Mouse (Mus musculus) MEL (cell line): Measurements from ENCODE around the gene Ppp1r14c. TPM values are rescaled to one million over a fixed set of nuclear protein-coding genes. Genes with fewer than 3 reads are reported as not detected.

ENCODE experiments used
- DNase-seq: peaks from one replicate; pipeline ENCODE4 v3.0.0; 2011; ENCODE audit warnings: low read depth, low spot score
- H3K27ac ChIP-seq: 2 replicates; pipeline ENCODE4 v1.5.1; 2012; ENCODE audit warnings: low read depth, mild to moderate bottlenecking, control low read depth, low read length, moderate library complexity; ENCODE audit not compliant: control insufficient read depth
- H3K27me3 ChIP-seq, 2 experiments: fragments of 150-350 bp in 1 of 2; sonication (generic) in 1 of 2; 2 replicates each; pipeline ENCODE4 v1.6.1; 2012; ENCODE audit warnings: low read length in 2 of 2, mild to moderate bottlenecking in 2 of 2, improper control_type of control experiment in 1 of 2, moderate library complexity in 1 of 2; ENCODE audit not compliant: insufficient read depth in 2 of 2, control insufficient read depth in 1 of 2
- H3K36me3 ChIP-seq, 2 experiments: 2 replicates each; pipeline ENCODE4 v1.6.1; 2012 to 2014; ENCODE audit warnings: low read length in 2 of 2, improper control_type of control experiment in 1 of 2, inconsistent platforms in 1 of 2, mild to moderate bottlenecking in 1 of 2; ENCODE audit not compliant: insufficient read depth in 2 of 2, control insufficient read depth in 1 of 2
- H3K4me1 ChIP-seq, 2 experiments: fragments of 150-350 bp in 1 of 2; sonication (generic) in 1 of 2; 2 replicates each; pipeline ENCODE4 v1.6.1; 2012; ENCODE audit warnings: low read length in 2 of 2, improper control_type of control experiment in 1 of 2, mild to moderate bottlenecking in 1 of 2; ENCODE audit not compliant: insufficient read depth in 2 of 2, control insufficient read depth in 1 of 2
- H3K4me3 ChIP-seq, 2 experiments: fragments of 150-350 bp in 1 of 2; sonication (generic) in 1 of 2; 2 replicates each; pipeline ENCODE4 v1.5.1; 2012; ENCODE audit warnings: low read depth in 2 of 2, low read length in 2 of 2, mild to moderate bottlenecking in 2 of 2, moderate library complexity in 2 of 2, control low read depth in 1 of 2, improper control_type of control experiment in 1 of 2; ENCODE audit not compliant: control insufficient read depth in 1 of 2, insufficient read depth in 1 of 2
- H3K79me2 ChIP-seq: 2 replicates; pipeline ENCODE4 v1.6.1; 2012; ENCODE audit warnings: mild to moderate bottlenecking, low read length, moderate library complexity; ENCODE audit not compliant: control insufficient read depth, poor library complexity, insufficient read depth
- H3K9ac ChIP-seq: 2 replicates; pipeline ENCODE4 v1.6.1; 2012; ENCODE audit warnings: low read depth, mild to moderate bottlenecking, control low read depth, low read length, moderate library complexity; ENCODE audit not compliant: control insufficient read depth, poor library complexity, severe bottlenecking
- H3K9me3 ChIP-seq: fragments of 150-350 bp; sonication (generic); replicated peaks from 2 replicates; pipeline ENCODE4 v1.6.1; 2012; ENCODE audit warnings: mild to moderate bottlenecking, low read length, improper control_type of control experiment, moderate library complexity; ENCODE audit not compliant: insufficient read depth
- CHD1 ChIP-seq: IDR thresholded peaks from 2 replicates; pipeline ENCODE4 v1.6.1; 2012; ENCODE audit warnings: low read depth, mild to moderate bottlenecking, inconsistent platforms, low read length, improper control_type of control experiment
- CHD2 ChIP-seq: IDR thresholded peaks from 2 replicates; pipeline ENCODE4 v1.6.1; 2011; ENCODE audit warnings: low read length, improper control_type of control experiment
- CTCF ChIP-seq, 3 experiments: IDR thresholded peaks in 2 of 3; conservative IDR thresholded peaks in 1 of 3; 2 replicates each; pipeline ENCODE4 v1.5.1; 2011 to 2012; ENCODE audit warnings: low read length in 3 of 3, low read depth in 2 of 3, mild to moderate bottlenecking in 2 of 3, improper control_type of control experiment in 1 of 3, inconsistent platforms in 1 of 3, mixed read lengths in 1 of 3, moderate library complexity in 1 of 3; ENCODE audit not compliant: control insufficient read depth in 1 of 3, insufficient read depth in 1 of 3, poor library complexity in 1 of 3, severe bottlenecking in 1 of 3
- E2F4 ChIP-seq: IDR thresholded peaks from 2 replicates; pipeline ENCODE4 v1.6.1; 2011; ENCODE audit warnings: low read depth, low read length, improper control_type of control experiment, borderline replicate concordance
- ELF1 ChIP-seq: IDR thresholded peaks from 2 replicates; pipeline ENCODE4 v1.6.1; 2014; ENCODE audit warnings: low read depth, mild to moderate bottlenecking, inconsistent platforms, low read length, improper control_type of control experiment, moderate library complexity
- GABPA ChIP-seq: IDR thresholded peaks from 2 replicates; pipeline ENCODE4 v1.6.1; 2012; ENCODE audit warnings: low read depth, mild to moderate bottlenecking, inconsistent platforms, low read length, improper control_type of control experiment, moderate library complexity
- HCFC1 ChIP-seq: IDR thresholded peaks from 2 replicates; pipeline ENCODE4 v1.6.1; 2012; ENCODE audit warnings: low read depth, mild to moderate bottlenecking, inconsistent platforms, low read length, improper control_type of control experiment, moderate library complexity
- KAT2A ChIP-seq: conservative IDR thresholded peaks from 2 replicates; pipeline ENCODE4 v1.6.1; 2012; ENCODE audit warnings: low read depth, low read length, improper control_type of control experiment, inconsistent platforms
- MAFK ChIP-seq: IDR thresholded peaks from 2 replicates; pipeline ENCODE4 v1.6.1; 2011; ENCODE audit warnings: low read depth, mild to moderate bottlenecking, low read length, improper control_type of control experiment, borderline replicate concordance
- MAX ChIP-seq: IDR thresholded peaks from 2 replicates; pipeline ENCODE4 v1.6.1; 2011; ENCODE audit warnings: low read length, improper control_type of control experiment
- MAZ ChIP-seq: IDR thresholded peaks from 2 replicates; pipeline ENCODE4 v1.6.1; 2012; ENCODE audit warnings: low read depth, mild to moderate bottlenecking, inconsistent platforms, low read length, improper control_type of control experiment
- MXI1 ChIP-seq: IDR thresholded peaks from 2 replicates; pipeline ENCODE4 v1.6.1; 2011; ENCODE audit warnings: mild to moderate bottlenecking, low read depth, low read length, improper control_type of control experiment
- MYC ChIP-seq: IDR thresholded peaks from 2 replicates; pipeline ENCODE4 v1.6.1; 2011; ENCODE audit warnings: low read depth, mild to moderate bottlenecking, low read length, improper control_type of control experiment, moderate library complexity
- NELFE ChIP-seq: IDR thresholded peaks from 2 replicates; pipeline ENCODE4 v1.6.1; 2011; ENCODE audit warnings: low read depth, low read length, improper control_type of control experiment
- POLR2AphosphoS2 ChIP-seq: IDR thresholded peaks from 2 replicates; pipeline ENCODE4 v1.6.1; 2011; ENCODE audit warnings: low read length, improper control_type of control experiment
- POLR2AphosphoS5 ChIP-seq: IDR thresholded peaks from 2 replicates; pipeline ENCODE4 v1.6.1; 2012; ENCODE audit warnings: low read depth, borderline replicate concordance, mild to moderate bottlenecking, inconsistent platforms, low read length, moderate library complexity, mixed read lengths
- RCOR1 ChIP-seq: IDR thresholded peaks from 2 replicates; pipeline ENCODE4 v1.6.1; 2012; ENCODE audit warnings: low read depth, mild to moderate bottlenecking, inconsistent platforms, low read length, improper control_type of control experiment
- SIN3A ChIP-seq: IDR thresholded peaks from 2 replicates; pipeline ENCODE4 v1.6.1; 2012; ENCODE audit warnings: low read length, improper control_type of control experiment, inconsistent platforms
- SMC3 ChIP-seq: IDR thresholded peaks from 2 replicates; pipeline ENCODE4 v1.6.1; 2011; ENCODE audit warnings: low read depth, low read length, improper control_type of control experiment
- TBP ChIP-seq: IDR thresholded peaks from 2 replicates; pipeline ENCODE4 v1.8.0; 2011; ENCODE audit warnings: low read depth, low read length, improper control_type of control experiment
- UBTF ChIP-seq: IDR thresholded peaks from 2 replicates; pipeline ENCODE4 v1.6.1; 2012; ENCODE audit warnings: low read depth, mild to moderate bottlenecking, inconsistent platforms, low read length, improper control_type of control experiment, moderate library complexity, borderline replicate concordance; ENCODE audit not compliant: insufficient read depth
- USF1 ChIP-seq: IDR thresholded peaks from 2 replicates; pipeline ENCODE4 v1.6.1; 2014; ENCODE audit warnings: low read depth, mild to moderate bottlenecking, inconsistent platforms, low read length, improper control_type of control experiment, moderate library complexity
- USF2 ChIP-seq, 2 experiments: IDR thresholded peaks; 2 replicates each; pipeline ENCODE4 v1.6.1; 2011 to 2012; ENCODE audit warnings: improper control_type of control experiment in 2 of 2, low read length in 2 of 2, borderline replicate concordance in 1 of 2, inconsistent platforms in 1 of 2, low read depth in 1 of 2, mild to moderate bottlenecking in 1 of 2; ENCODE audit not compliant: insufficient read depth in 1 of 2
- ZC3H11A ChIP-seq: IDR thresholded peaks from 2 replicates; pipeline ENCODE4 v1.6.1; 2012; ENCODE audit warnings: low read depth, mild to moderate bottlenecking, inconsistent platforms, low read length, improper control_type of control experiment
- ZNF384 ChIP-seq: IDR thresholded peaks from 2 replicates; pipeline ENCODE4 v1.6.1; 2012; ENCODE audit warnings: low read depth, mild to moderate bottlenecking, inconsistent platforms, low read length, improper control_type of control experiment
- polyA plus RNA-seq, 2 experiments: library from polyadenylated mRNA; stranded (reverse) in 1 of 2; unstranded in 1 of 2; fragments of >175 nt in 1 of 2; fragments of >200 nt in 1 of 2; gene quantifications; 2 replicates each; pipeline versions ENCODE4 v1.2.1 to v1.2.4; 2012; ENCODE audit warnings: low replicate concordance in 2 of 2, low read depth in 1 of 2; ENCODE audit not compliant: insufficient read length in 2 of 2, insufficient read depth in 1 of 2, missing spikeins in 1 of 2
- total RNA-seq: library from RNA; depleted of rRNA; stranded (reverse); fragments of 300-350 nt; gene quantifications from 2 replicates; pipeline ENCODE4 v1.2.3, GENCODE M21; 2012

Ppp1r14c gene
- total and polyA plus RNA-seq, 3 experiments = not detected

GRCm38 (mm10) chr10:3411222-3411621 lies 45.4 kb downstream of the Ppp1r14c start:
- Histone ChIP-seq H3K27me3 (no peaks in the 10 kb centered on the region), H3K79me2 (no peaks in the 10 kb centered on the region), H3K9ac (no peak overlapping the region), H3K4me1 (no peaks in the 10 kb centered on the region), H3K9me3 (no peaks in the 10 kb centered on the region), H3K36me3 (no peaks in the 10 kb centered on the region), H3K4me3 (no peak overlapping the region), H3K27ac (no peak overlapping the region)
- no peak for TF ChIP-seq HCFC1
- no peak for TF ChIP-seq ELF1
- TF ChIP-seq ZC3H11A = no peak
- no peak for TF ChIP-seq MAX
- no peak for TF ChIP-seq ZNF384
- no peak for TF ChIP-seq CHD1
- TF ChIP-seq CTCF (IDR thresholded peaks at IDR 0.05 in 2 of 3, conservative IDR thresholded peaks at IDR 0.05 in 1 of 3; ENCODE audit: control insufficient read depth in 1 of 3, insufficient read depth in 1 of 3, low read depth in 2 of 3, low read length in 3 of 3, poor library complexity in 1 of 3, severe bottlenecking in 1 of 3) = no peak
- no peak for TF ChIP-seq GABPA
- TF ChIP-seq RCOR1 = no peak
- TF ChIP-seq MXI1 = no peak
- no peak for TF ChIP-seq E2F4
- no peak for TF ChIP-seq USF1
- no peak for TF ChIP-seq KAT2A
- no peak for TF ChIP-seq NELFE
- TF ChIP-seq USF2 (IDR thresholded peaks at IDR 0.05; ENCODE audit: borderline replicate concordance in 1 of 2, insufficient read depth in 1 of 2, low read depth in 1 of 2, low read length in 2 of 2) = no peak
- no peak for TF ChIP-seq POLR2AphosphoS5
- TF ChIP-seq MAZ = no peak
- TF ChIP-seq TBP = no peak
- no peak for TF ChIP-seq MYC
- no peak for TF ChIP-seq MAFK
- DNase-seq = no peak

DNA sequence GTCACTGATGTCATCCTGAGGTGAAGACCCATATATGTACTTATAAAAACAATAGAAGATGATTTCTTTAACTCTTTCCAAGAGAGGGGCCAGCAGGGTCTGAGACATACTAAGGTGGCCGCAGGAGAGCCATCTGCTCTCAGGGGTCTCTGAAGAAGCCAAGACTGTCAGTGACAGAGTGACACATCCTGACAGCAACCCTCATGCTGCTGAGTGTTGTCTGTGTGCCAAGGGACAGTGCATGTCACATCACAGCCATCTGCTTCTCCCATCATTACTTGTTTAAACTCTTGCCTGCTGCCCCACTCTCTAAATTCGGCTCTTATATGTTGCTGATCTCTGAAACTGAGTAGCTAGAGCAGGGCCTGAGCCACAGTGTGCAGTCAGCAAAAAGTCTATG lies 45.8 kb downstream of the Ppp1r14c start:
- TF ChIP-seq MAZ (no peak), POLR2AphosphoS2 (no peak), RCOR1 (no peak), GABPA (no peak), SIN3A (no peak), MYC (no peak), E2F4 (no peak), MAFK (no peak), SMC3 (no peak), MAX (no peak), CHD2 (no peak), UBTF (no peak)
- no peaks in the 10 kb centered on the region for H3K27me3 ChIP-seq
- H3K9me3 ChIP-seq = no peaks in the 10 kb centered on the region
- no peaks in the 10 kb centered on the region for H3K79me2 ChIP-seq
- H3K27ac ChIP-seq = no peak overlapping the region
- no peak overlapping the region for H3K4me3 ChIP-seq
- DNase-seq = no peak
- H3K9ac ChIP-seq = no peak overlapping the region
- no peaks in the 10 kb centered on the region for H3K4me1 ChIP-seq
- no peaks in the 10 kb centered on the region for H3K36me3 ChIP-seq
